Mouse (Mus musculus): Measurements from ENCODE around the gene Tnik.

DNA sequence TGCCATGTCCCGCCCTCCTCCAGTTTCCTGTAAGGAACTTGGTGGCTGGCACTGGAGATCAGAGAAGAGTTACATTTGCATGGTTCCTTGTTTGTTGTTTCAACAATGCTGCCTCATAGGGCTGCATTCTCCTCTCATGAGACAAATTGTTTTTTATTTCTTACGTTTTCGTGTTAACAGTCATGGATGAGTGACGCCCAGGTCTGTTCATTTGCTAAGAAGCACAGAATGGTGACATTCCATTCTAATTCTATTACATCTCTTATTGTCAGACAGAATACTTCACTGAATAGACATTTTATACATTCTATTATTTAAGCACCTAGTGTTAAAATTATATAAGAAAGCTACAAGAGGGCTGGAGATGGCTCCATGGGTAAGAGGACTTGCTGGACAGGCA lies 266.5 kb downstream of the Tnik start:
- TF ChIP-seq CTCF (conservative IDR thresholded peaks at IDR 0.05; ENCODE audit: insufficient read depth, insufficient read length, low read depth, low read length): no peak
- no peak for TF ChIP-seq POLR2A (IDR thresholded peaks at IDR 0.05; ENCODE audit: low read depth, low read length)

Measured in kidney, adult 2 months (tissue).